Mouse (Mus musculus) hindbrain, embryonic 10.5 days (tissue): ENCODE data around the gene Ildr2. TPM values are rescaled to one million over a fixed set of nuclear protein-coding genes. Genes with fewer than 3 reads are reported as not detected.

Experiments used
- DNase-seq: peaks from one replicate; pipeline ENCODE4 v3.0.0-alpha.2; 2017; ENCODE audit warnings: low spot score
- H3K27ac ChIP-seq: fragments of 300-500 bp; sonication (generic); 2 replicates; pipeline ENCODE4 v1.5.1; 2016; ENCODE audit warnings: mild to moderate bottlenecking, moderate library complexity
- H3K27me3 ChIP-seq: fragments of 300-500 bp; sonication (generic); 2 replicates; pipeline ENCODE4 v1.6.1; 2016; ENCODE audit warnings: mild to moderate bottlenecking; ENCODE audit not compliant: poor library complexity, insufficient read depth, severe bottlenecking
- H3K36me3 ChIP-seq: fragments of 300-500 bp; sonication (generic); 2 replicates; pipeline ENCODE4 v1.6.1; 2016; ENCODE audit warnings: mild to moderate bottlenecking, moderate library complexity
- H3K4me1 ChIP-seq: fragments of 300-500 bp; sonication (generic); replicated peaks from 2 replicates; pipeline ENCODE4 v1.6.1; 2016; ENCODE audit warnings: mild to moderate bottlenecking
- H3K4me3 ChIP-seq: fragments of 300-500 bp; sonication (generic); 2 replicates; pipeline ENCODE4 v1.5.1; 2016; ENCODE audit warnings: mild to moderate bottlenecking, moderate library complexity
- H3K9me3 ChIP-seq: fragments of 300-500 bp; sonication (generic); 2 replicates; pipeline ENCODE4 v1.6.1; 2016; ENCODE audit warnings: mild to moderate bottlenecking, moderate library complexity
- WGBS: fragments of 180-500 bp; shearing (Covaris S2); methylation state at CpG from one replicate; pipeline ENCODE4 v1.1.7; 2016; 5-methylcytosine and 5-hydroxymethylcytosine counted together
- polyA plus RNA-seq: library from polyadenylated mRNA; unstranded; fragments of >200 nt; fragmentation: Nextera tagmentation; extraction: Ambion mirVana; gene quantifications from 2 replicates; pipeline ENCODE4 v1.2.1, GENCODE M21; 2016

Gene Ildr2
- polyA plus RNA-seq, 1 experiment from 2014 or later = 6.3 TPM

DNA sequence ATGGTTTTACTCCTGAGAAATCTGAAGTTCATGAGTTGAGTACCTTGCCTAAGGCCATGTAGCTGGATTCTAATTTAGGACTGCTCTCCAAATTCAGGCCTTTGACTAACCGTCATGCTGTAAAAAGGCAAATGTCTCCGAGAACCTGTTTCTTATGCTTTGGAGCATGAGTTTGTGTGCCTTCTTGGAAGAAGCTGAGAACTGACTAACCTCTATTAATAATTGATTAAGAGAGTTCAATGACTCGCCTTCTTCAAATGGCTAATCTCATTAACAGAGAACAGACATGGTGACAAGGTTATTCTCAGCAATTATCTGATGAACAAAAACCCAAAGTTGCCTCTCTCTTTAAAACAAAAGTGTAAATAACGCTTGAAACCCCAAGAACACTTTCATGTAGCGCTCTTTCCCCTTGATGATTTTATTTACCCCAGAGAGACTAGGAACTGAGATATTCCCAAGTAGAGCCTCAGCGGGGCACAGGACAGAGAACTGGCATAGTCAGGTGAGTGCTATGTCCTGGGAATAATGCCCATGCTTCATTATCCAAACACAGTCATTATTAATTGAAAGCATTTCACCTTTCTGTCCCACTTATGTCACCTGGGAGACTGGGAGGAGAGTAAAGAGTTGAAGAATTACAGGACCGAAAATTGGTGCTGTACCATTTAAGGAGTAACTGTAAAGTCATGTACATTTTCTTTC, 12.2 kb downstream of the Ildr2 start:
- 91% methylated on average over 7 of the region's 7 CpGs for WGBS
- Histone ChIP-seq H3K27ac (no peak overlapping the region), H3K9me3 (0 out of 2 replicates have a peak, but pooled peaks cover 7% of the 10 kb centered on the region), H3K36me3 (peaks cover 84% of the 10 kb centered on the region), H3K4me3 (no peak overlapping the region), H3K27me3 (no peaks in the 10 kb centered on the region), H3K4me1 (0 out of 2 replicates have a peak, but pooled peaks cover 5% of the 10 kb centered on the region)
- DNase-seq = no peak

DNA sequence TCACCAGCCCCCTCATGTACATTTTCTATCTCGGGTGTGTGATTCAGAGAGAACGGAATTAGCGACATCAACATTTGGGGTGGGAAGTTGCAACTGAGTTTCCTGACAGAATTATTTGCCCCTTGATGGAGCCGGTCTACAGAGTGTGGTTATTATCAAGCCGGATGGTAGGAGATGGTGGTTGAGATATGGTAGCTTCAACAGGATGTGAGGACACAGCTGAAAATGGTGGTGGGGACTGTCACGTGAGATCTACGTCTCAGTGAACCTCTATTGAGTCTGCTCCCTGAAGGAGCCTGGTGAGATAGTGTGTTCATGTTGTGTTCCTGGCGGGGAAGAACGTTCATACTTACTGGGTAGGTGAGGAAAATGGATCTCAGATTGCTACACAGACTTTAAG, 13.0 kb downstream of the Ildr2 start:
- 96% methylated on average over 9 of the region's 9 CpGs for WGBS
- Histone ChIP-seq H3K4me1 (0 out of 2 replicates have a peak, but pooled peaks cover 5% of the 10 kb centered on the region), H3K36me3 (peaks cover 84% of the 10 kb centered on the region), H3K27ac (no peak overlapping the region), H3K9me3 (0 out of 2 replicates have a peak, but pooled peaks cover 1% of the 10 kb centered on the region), H3K27me3 (no peaks in the 10 kb centered on the region), H3K4me3 (no peak overlapping the region)
- DNase-seq = no peak

DNA sequence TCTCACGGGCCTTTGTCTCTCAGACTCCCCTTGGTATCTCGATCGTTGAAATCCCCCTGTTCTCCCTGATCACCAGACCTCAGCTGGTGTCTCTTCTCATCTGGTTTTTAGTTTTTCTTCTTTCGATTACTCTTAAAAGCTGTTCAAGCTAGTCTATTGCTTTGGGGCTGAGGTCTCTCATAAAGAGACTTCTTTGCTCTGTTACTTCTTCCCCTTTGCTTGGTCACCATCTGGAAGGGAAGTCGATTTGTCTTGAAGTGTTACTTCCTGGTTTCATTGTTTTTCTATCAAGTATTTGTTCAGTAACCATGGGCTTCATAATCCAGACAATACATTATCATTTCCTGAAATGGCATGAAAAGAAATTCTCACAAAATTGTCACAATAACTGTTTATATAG, 14.3 kb downstream of the Ildr2 start:
- Histone ChIP-seq H3K36me3 (peaks cover 87% of the 10 kb centered on the region), H3K9me3 (no peaks in the 10 kb centered on the region), H3K4me1 (0 out of 2 replicates have a peak, but pooled peaks cover 5% of the 10 kb centered on the region), H3K27me3 (no peaks in the 10 kb centered on the region), H3K4me3 (no peak overlapping the region), H3K27ac (no peak overlapping the region)
- DNase-seq = no peak
- 92% methylated on average over 5 of the region's 5 CpGs for WGBS

DNA sequence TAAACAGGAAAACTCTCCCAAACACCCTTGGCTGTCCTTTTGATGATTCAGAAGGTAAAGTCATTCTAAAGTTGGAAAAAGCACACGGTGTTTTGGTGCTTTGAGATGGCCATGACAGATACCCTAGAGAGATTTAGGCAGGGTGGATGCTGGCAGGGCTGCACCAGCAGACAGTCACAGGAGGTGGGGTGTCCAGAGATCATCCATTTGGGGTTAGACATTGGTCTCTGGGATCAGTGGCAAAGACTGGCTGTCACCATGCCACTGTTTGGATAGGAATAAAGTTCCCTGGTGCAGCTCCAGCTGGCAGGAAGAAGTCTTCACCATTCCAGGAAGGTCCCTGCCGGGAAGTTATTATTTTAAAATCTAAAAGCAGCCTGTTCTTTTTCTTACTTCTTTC, 24.8 kb downstream of the Ildr2 start:
- Histone ChIP-seq H3K27me3 (no peaks in the 10 kb centered on the region), H3K4me3 (no peak overlapping the region), H3K36me3 (peaks cover 13% of the 10 kb centered on the region), H3K4me1 (peaks cover 68% of the 10 kb centered on the region), H3K9me3 (no peaks in the 10 kb centered on the region), H3K27ac (peak overlapping the region; percentile 91)
- 20% methylated on average over 2 of the region's 2 CpGs for WGBS
- no peak for DNase-seq

DNA sequence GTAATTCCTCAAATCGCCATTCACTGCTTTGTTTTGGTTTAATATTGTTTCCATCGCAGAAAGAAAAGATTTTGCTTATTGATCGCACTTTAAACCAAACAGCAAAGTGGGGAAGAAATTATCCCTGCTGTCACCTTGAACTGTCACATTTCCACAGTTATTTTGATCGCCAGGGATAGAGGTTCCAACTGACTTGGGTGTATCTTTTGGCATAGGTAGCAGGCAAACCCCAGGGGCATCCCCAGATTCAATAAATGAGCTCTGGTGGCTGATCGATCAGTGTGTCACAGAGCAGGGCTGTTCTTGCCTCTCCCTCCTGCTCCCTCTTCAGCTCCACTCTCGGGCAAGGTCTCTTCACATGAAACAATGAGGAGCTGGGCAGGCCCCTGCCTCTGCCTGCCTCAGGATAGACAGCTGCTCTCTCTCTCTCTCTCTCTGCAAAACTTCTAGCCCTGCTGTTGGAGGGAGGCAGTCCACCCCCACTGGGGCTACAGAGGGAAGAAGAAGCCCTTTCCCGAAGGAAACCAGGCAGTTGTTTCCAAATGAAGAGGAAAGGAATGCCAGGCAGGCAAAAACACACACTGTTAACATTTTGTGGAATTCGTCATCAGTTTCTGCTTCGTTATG, 25.8 kb downstream of the Ildr2 start:
- H3K4me3 ChIP-seq = peak overlapping the region; percentile 30; the same call in 1 of the 2 replicates
- 25% methylated on average over 9 of the region's 9 CpGs for WGBS
- DNase-seq = peak; percentile 63
- H3K4me1 ChIP-seq = peaks cover 77% of the 10 kb centered on the region
- no peaks in the 10 kb centered on the region for H3K9me3 ChIP-seq
- no peaks in the 10 kb centered on the region for H3K27me3 ChIP-seq
- peak overlapping the region; percentile 91 for H3K27ac ChIP-seq
- H3K36me3 ChIP-seq = peaks cover 8% of the 10 kb centered on the region

DNA sequence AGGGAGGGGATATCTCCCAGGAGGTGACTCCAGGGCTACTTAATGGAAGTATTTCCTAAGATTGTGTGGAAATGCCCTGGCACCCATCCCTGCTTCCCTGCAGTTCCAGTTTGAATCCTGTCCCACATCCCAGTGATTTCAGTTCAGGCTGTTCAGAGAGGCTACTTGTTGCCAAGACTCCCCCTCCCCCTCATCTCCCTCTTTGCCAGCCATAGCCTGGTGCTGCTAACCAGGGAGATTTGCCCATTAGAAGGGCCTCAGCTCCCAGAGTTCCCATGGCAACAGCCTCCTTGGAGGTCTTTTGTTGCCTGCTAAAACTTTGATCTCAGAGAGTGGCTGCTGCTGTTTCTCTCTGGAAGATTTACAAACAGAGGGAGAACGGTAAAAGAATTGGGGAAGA, 26.6 kb downstream of the Ildr2 start:
- WGBS = 0% methylated on average over 1 of the region's 1 CpGs
- H3K4me1 ChIP-seq = peaks cover 86% of the 10 kb centered on the region
- no peaks in the 10 kb centered on the region for H3K9me3 ChIP-seq
- H3K27me3 ChIP-seq = no peaks in the 10 kb centered on the region
- peak overlapping the region; percentile 91 for H3K27ac ChIP-seq
- H3K4me3 ChIP-seq = peak overlapping the region; percentile 30
- H3K36me3 ChIP-seq = peaks cover 4% of the 10 kb centered on the region; the same call in 1 of the 2 replicates
- peak; percentile 81 for DNase-seq

DNA sequence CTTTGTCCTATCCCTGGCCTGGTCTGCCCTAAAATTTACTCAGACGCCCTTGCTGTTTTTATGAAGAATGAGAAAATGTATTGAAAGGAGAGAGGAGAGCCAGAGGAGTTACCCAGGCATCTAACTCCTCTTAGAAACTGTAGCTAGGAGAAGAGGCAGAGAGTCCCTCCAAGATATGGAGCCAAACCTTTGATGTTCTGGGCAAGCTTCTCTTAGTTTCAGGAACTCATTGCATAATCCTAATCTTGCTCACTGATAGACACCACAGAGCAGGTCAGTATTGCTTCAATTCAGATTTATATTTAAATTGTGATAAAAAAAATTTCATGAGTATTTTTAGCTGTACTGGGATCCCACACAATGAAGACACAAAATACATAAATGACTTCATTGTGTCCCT, 27.3 kb downstream of the Ildr2 start:
- Histone ChIP-seq H3K9me3 (no peaks in the 10 kb centered on the region), H3K36me3 (peaks cover 4% of the 10 kb centered on the region; the same call in 1 of the 2 replicates), H3K4me1 (peaks cover 93% of the 10 kb centered on the region), H3K27ac (peak overlapping the region; percentile 91), H3K4me3 (peak overlapping the region; percentile 30), H3K27me3 (no peaks in the 10 kb centered on the region)
- 32% methylated on average over 1 of the region's 1 CpGs for WGBS
- DNase-seq = no peak

DNA sequence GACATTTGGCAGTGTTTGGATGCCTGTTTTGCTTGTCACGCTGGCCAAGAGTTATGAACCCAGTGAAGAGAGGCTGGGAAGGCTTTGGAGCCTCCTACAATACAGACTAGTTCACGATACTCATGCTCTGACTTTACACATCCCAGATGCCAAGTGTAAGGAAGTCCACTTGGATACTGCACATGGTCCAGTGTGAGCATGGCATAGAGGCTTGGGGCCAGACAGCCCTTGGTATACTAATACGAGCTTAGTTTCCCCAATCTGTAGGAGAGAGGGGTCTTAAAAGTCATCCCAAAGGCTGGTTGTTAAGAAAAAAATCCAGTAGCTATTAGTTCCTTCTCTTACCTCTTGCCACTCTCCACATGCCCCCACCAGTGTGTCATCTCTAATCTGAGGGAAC, 27.9 kb downstream of the Ildr2 start:
- peaks cover 98% of the 10 kb centered on the region for H3K4me1 ChIP-seq
- H3K36me3 ChIP-seq = peaks cover 4% of the 10 kb centered on the region; the same call in 1 of the 2 replicates
- no peaks in the 10 kb centered on the region for H3K27me3 ChIP-seq
- 28% methylated on average over 3 of the region's 3 CpGs for WGBS
- no peaks in the 10 kb centered on the region for H3K9me3 ChIP-seq
- no peak for DNase-seq
- peak overlapping the region; percentile 91 for H3K27ac ChIP-seq
- H3K4me3 ChIP-seq = peak overlapping the region; percentile 26; the same call in 1 of the 2 replicates

DNA sequence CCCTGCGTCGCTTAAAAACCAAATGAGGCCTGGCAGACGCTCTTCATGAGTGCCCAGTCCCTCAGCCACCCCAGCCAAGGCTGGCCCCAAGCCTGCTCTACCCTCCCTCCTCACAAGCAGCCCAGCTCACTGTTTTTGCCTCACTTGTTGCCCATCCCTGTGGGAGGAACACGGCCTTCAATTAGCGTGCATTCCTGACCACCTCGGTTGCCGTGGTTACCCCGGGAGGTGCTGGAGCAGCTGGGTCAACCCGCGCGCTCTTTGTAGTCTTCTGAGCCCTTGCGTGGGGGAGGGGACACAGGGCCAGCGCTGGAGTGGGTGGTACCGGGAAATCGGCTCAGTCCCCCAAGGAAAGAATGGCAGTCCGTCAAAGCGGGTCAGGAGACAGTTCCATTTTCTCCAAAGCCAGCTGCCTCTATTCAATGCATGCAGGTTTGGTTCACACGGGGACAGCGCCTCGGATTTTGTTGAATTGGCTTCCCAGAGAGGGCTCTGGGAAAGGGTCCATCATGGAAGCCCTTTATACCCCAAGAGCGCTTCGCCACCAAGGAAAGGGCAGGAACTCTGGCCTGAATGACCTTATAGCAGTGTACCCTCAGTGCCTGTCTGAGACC, 28.8 kb downstream of the Ildr2 start:
- WGBS = 2% methylated on average over 22 of the region's 22 CpGs
- peak overlapping the region; percentile 91 for H3K27ac ChIP-seq
- H3K4me1 ChIP-seq = peaks cover 99% of the 10 kb centered on the region
- H3K4me3 ChIP-seq = peak overlapping the region; percentile 26
- DNase-seq = peak; percentile 99
- no peaks in the 10 kb centered on the region for H3K9me3 ChIP-seq
- no peaks in the 10 kb centered on the region; the same call in 1 of the 2 replicates for H3K36me3 ChIP-seq
- no peaks in the 10 kb centered on the region for H3K27me3 ChIP-seq

DNA sequence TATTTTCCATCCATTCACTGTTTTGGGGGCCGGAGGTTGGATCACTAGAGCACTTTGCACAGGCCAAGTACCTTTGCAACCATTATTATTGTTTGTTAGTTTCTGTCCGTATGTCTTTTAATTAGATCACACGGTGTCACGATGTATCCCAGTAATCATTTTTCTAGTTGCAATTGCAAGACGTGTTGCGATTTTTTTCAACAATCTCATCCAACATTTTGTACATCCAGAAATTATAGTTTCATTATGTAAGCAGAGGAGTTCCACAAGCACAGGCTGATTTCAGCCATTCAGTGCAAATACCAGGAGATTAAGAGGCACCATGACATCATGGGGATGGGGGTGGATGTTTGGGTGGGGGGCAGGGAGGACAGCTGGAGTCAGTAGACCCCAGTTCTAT, 29.5 kb downstream of the Ildr2 start:
- 68% methylated on average over 6 of the region's 6 CpGs for WGBS
- Histone ChIP-seq H3K27me3 (no peaks in the 10 kb centered on the region), H3K27ac (peak overlapping the region; percentile 91), H3K9me3 (no peaks in the 10 kb centered on the region), H3K36me3 (peaks cover 4% of the 10 kb centered on the region; the same call in 1 of the 2 replicates), H3K4me1 (peaks cover 92% of the 10 kb centered on the region), H3K4me3 (peak overlapping the region; percentile 26; the same call in 1 of the 2 replicates)
- DNase-seq = no peak

DNA sequence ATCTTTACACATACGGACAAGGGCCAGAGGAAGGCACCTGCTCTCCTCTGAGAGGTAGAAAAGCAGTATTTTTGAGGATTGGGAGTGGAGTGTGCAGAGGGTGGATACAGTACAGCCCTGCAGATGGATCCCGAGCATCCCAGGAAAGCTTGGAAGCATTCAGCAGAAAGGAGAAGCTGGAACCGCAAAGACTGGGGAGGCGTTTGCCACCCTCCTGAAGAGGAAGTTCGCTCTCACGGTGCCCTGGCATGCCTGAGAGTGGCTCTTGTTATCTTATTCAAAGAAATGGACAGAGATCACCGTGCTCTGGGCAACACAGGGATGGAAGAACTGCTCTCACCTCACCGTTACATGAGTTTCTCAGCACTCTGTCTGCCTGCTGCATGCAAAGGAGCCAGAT, 30.5 kb downstream of the Ildr2 start:
- peak overlapping the region; percentile 91 for H3K27ac ChIP-seq

DNA sequence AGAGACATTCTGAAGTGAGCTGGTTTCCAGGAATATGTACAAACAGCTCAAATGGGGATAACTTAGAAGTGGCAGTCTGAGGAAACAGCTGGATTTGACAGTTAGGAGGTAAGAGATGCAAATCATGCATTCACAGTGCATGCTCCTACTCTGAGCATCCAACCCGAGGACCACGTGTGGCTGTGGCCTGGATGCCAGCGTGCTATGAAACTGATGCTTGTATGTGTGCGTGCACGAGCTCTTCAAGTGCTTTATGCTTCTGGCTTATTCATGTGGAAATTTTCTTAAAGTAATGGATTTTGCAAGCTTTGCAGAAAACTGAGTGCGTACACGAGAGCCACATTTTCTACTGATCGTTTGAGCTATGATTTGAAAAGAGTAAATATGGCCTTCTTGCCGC, 32.3 kb downstream of the Ildr2 start:
- no peaks in the 10 kb centered on the region for H3K27me3 ChIP-seq
- peaks cover 64% of the 10 kb centered on the region for H3K4me1 ChIP-seq
- no peak for DNase-seq
- peaks cover 8% of the 10 kb centered on the region for H3K36me3 ChIP-seq
- H3K27ac ChIP-seq = peak overlapping the region; percentile 91; the same call in 1 of the 2 replicates
- 77% methylated on average over 9 of the region's 9 CpGs for WGBS
- no peaks in the 10 kb centered on the region for H3K9me3 ChIP-seq
- no peak overlapping the region for H3K4me3 ChIP-seq

More for the DNA sequence above, 30.5 kb downstream of the Ildr2 start:
- Histone ChIP-seq H3K4me3 (no peak overlapping the region), H3K4me1 (peaks cover 82% of the 10 kb centered on the region), H3K36me3 (peaks cover 7% of the 10 kb centered on the region), H3K9me3 (no peaks in the 10 kb centered on the region), H3K27me3 (no peaks in the 10 kb centered on the region)
- 71% methylated on average over 8 of the region's 8 CpGs for WGBS
- DNase-seq = no peak

DNA sequence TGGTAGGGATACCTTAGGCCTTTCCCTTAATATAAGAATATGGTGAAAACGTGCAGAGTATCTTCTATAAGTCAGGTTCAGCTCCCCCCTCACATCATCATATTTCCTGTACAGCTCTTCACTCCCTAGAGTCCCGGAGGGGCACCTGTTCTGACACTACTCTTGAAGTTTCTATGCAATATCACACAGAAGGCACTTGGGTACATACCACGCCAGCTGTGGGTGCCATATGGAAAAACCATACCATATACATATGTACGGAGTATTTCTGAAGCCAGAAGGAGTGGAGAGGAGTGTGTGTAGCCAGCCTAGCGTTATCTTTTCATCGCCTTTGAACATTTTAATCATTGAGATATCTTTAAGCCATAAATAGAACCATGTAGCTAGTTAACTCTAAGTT, 36.6 kb downstream of the Ildr2 start:
- Histone ChIP-seq H3K27me3 (no peaks in the 10 kb centered on the region), H3K36me3 (peaks cover 35% of the 10 kb centered on the region), H3K4me3 (no peak overlapping the region), H3K27ac (no peak overlapping the region), H3K9me3 (no peaks in the 10 kb centered on the region), H3K4me1 (peaks cover 20% of the 10 kb centered on the region)
- DNase-seq = no peak
- WGBS = 94% methylated on average over 6 of the region's 6 CpGs
